Mouse (Mus musculus) heart, postnatal 0 days (tissue): ENCODE data around the gene Prkar1b.

Experiments used
- CTCF ChIP-seq: IDR thresholded peaks from 2 replicates; pipeline ENCODE4 v1.5.1; 2016; ENCODE audit warnings: antibody characterized with exemption, control low read depth, low read depth
- EP300 ChIP-seq: IDR thresholded peaks from 2 replicates; pipeline ENCODE4 v1.6.1; 2016; ENCODE audit warnings: antibody characterized with exemption, low read depth

GRCm38 (mm10) chr5:139034746-139035145 is 115.1 kb downstream of the Prkar1b start:
- TF ChIP-seq EP300 (no peak), CTCF (no peak)
